Mouse (Mus musculus): ENCODE measurements at regions not wholly inside any gene's neighbourhood (a gene's known extent, or its start where the extent isn't known, plus 50 kb on each side); places are given as distances from the start of the nearest gene placed in this dataset.

- H3K27ac ChIP-seq (replicated peaks) = no peak overlapping the region
- H3K4me2 ChIP-seq (replicated peaks) = no peak overlapping the region
- peaks cover 13% of the 10 kb centered on the region for H3K4me1 ChIP-seq
- no peaks in the 10 kb centered on the region for H3K9me3 ChIP-seq (replicated peaks)
- ATAC-seq (ENCODE audit: insufficient number of reproducible peaks, low FRiP score, low TSS enrichment, low read depth) = no peak
- H3K36me3 ChIP-seq = no peaks in the 10 kb centered on the region
- WGBS = 65% methylated on average over 10 of the region's 10 CpGs
- H3K27me3 ChIP-seq = peaks cover 29% of the 10 kb centered on the region
- H3K9ac ChIP-seq = no peak overlapping the region
- H3K4me3 ChIP-seq (replicated peaks) = no peak overlapping the region
These were observed 140.1 kb downstream of the Kcnk1 start for GRCm38 (mm10) chr8:126135100-126135499.

- no peak for ATAC-seq (ENCODE audit: insufficient number of reproducible peaks, low FRiP score, low TSS enrichment, low read depth)
- Histone ChIP-seq H3K9ac (no peak overlapping the region), H3K4me1 (peaks cover 13% of the 10 kb centered on the region), H3K27me3 (peaks cover 31% of the 10 kb centered on the region), H3K4me3 (replicated peaks) (no peak overlapping the region), H3K4me2 (replicated peaks) (no peak overlapping the region), H3K27ac (replicated peaks) (no peak overlapping the region), H3K36me3 (no peaks in the 10 kb centered on the region), H3K9me3 (replicated peaks) (no peaks in the 10 kb centered on the region)
- 76% methylated on average over 3 of the region's 3 CpGs for WGBS
These were observed 140.6 kb downstream of the Kcnk1 start for GRCm38 (mm10) chr8:126135573-126135972.

GRCm38 (mm10) chr8:126136946-126137345, 142.0 kb downstream of the Kcnk1 start:
- Histone ChIP-seq H3K4me3 (replicated peaks) (no peak overlapping the region), H3K27ac (replicated peaks) (no peak overlapping the region), H3K9me3 (replicated peaks) (no peaks in the 10 kb centered on the region), H3K4me2 (replicated peaks) (no peak overlapping the region), H3K36me3 (no peaks in the 10 kb centered on the region), H3K27me3 (peaks cover 36% of the 10 kb centered on the region), H3K4me1 (peaks cover 13% of the 10 kb centered on the region), H3K9ac (no peak overlapping the region)
- WGBS = 74% methylated on average over 3 of the region's 3 CpGs
- no peak for ATAC-seq (ENCODE audit: insufficient number of reproducible peaks, low FRiP score, low TSS enrichment, low read depth)

GRCm38 (mm10) chr8:126137452-126137851, 142.5 kb downstream of the Kcnk1 start:
- H3K36me3 ChIP-seq = no peaks in the 10 kb centered on the region
- no peak overlapping the region for H3K9ac ChIP-seq
- ATAC-seq (ENCODE audit: insufficient number of reproducible peaks, low FRiP score, low TSS enrichment, low read depth) = no peak
- no peak overlapping the region for H3K4me2 ChIP-seq (replicated peaks)
- 63% methylated on average over 4 of the region's 4 CpGs for WGBS
- peaks cover 13% of the 10 kb centered on the region for H3K4me1 ChIP-seq
- H3K9me3 ChIP-seq (replicated peaks) = no peaks in the 10 kb centered on the region
- no peak overlapping the region for H3K4me3 ChIP-seq (replicated peaks)
- no peak overlapping the region for H3K27ac ChIP-seq (replicated peaks)
- H3K27me3 ChIP-seq = peaks cover 38% of the 10 kb centered on the region

GRCm38 (mm10) chr8:126138645-126139545, 143.9 kb downstream of the Kcnk1 start:
- ATAC-seq (ENCODE audit: insufficient number of reproducible peaks, low FRiP score, low TSS enrichment, low read depth) = no peak; the same call in 1 of the 2 replicates
- no peaks in the 10 kb centered on the region for H3K36me3 ChIP-seq
- H3K9ac ChIP-seq = peak overlapping the region; percentile 7; the same call in 1 of the 2 replicates
- no peak overlapping the region for H3K27ac ChIP-seq (replicated peaks)
- H3K4me1 ChIP-seq = peaks cover 13% of the 10 kb centered on the region
- no peaks in the 10 kb centered on the region for H3K9me3 ChIP-seq (replicated peaks)
- peak overlapping the region; percentile 94 for H3K4me2 ChIP-seq (replicated peaks)
- H3K27me3 ChIP-seq = peaks cover 43% of the 10 kb centered on the region
- peak overlapping the region; percentile 46 for H3K4me3 ChIP-seq (replicated peaks)
- under 1% methylated on average over 95 of the region's 95 CpGs for WGBS

- Histone ChIP-seq H3K27me3 (peaks cover 43% of the 10 kb centered on the region), H3K9ac (no peak overlapping the region), H3K9me3 (replicated peaks) (no peaks in the 10 kb centered on the region), H3K4me1 (peaks cover 13% of the 10 kb centered on the region), H3K27ac (replicated peaks) (no peak overlapping the region), H3K36me3 (no peaks in the 10 kb centered on the region), H3K4me2 (replicated peaks) (peak overlapping the region; percentile 94), H3K4me3 (replicated peaks) (peak overlapping the region; percentile 46)
- 17% methylated on average over 11 of the region's 11 CpGs for WGBS
- ATAC-seq (ENCODE audit: insufficient number of reproducible peaks, low FRiP score, low TSS enrichment, low read depth) = no peak
These were observed 144.5 kb downstream of the Kcnk1 start for GRCm38 (mm10) chr8:126139546-126139870.

GRCm38 (mm10) chr8:126140998-126141397, 146.0 kb downstream of the Kcnk1 start:
- no peak for ATAC-seq (ENCODE audit: insufficient number of reproducible peaks, low FRiP score, low TSS enrichment, low read depth)
- Histone ChIP-seq H3K9ac (no peak overlapping the region), H3K4me3 (replicated peaks) (no peak overlapping the region), H3K36me3 (no peaks in the 10 kb centered on the region), H3K27ac (replicated peaks) (no peak overlapping the region), H3K9me3 (replicated peaks) (no peaks in the 10 kb centered on the region), H3K4me2 (replicated peaks) (no peak overlapping the region), H3K27me3 (peaks cover 43% of the 10 kb centered on the region), H3K4me1 (peaks cover 13% of the 10 kb centered on the region)
- 77% methylated on average over 6 of the region's 6 CpGs for WGBS

- Histone ChIP-seq H3K27ac (replicated peaks) (no peak overlapping the region), H3K4me2 (replicated peaks) (no peak overlapping the region), H3K4me1 (no peaks in the 10 kb centered on the region), H3K36me3 (no peaks in the 10 kb centered on the region), H3K27me3 (no peaks in the 10 kb centered on the region), H3K9me3 (replicated peaks) (no peaks in the 10 kb centered on the region), H3K9ac (no peak overlapping the region), H3K4me3 (replicated peaks) (no peak overlapping the region)
- no peak for ATAC-seq (ENCODE audit: insufficient number of reproducible peaks, low FRiP score, low TSS enrichment, low read depth)
- WGBS = 72% methylated on average over 4 of the region's 4 CpGs
These were observed 146.8 kb upstream of the Slc35f3 start for GRCm38 (mm10) chr8:126151527-126151926.

GRCm38 (mm10) chr8:126153955-126154354, 144.4 kb upstream of the Slc35f3 start:
- Histone ChIP-seq H3K27me3 (no peaks in the 10 kb centered on the region), H3K36me3 (no peaks in the 10 kb centered on the region), H3K27ac (replicated peaks) (no peak overlapping the region), H3K9me3 (replicated peaks) (no peaks in the 10 kb centered on the region), H3K4me3 (replicated peaks) (no peak overlapping the region), H3K4me1 (no peaks in the 10 kb centered on the region), H3K4me2 (replicated peaks) (no peak overlapping the region), H3K9ac (no peak overlapping the region)
- 78% methylated on average over 1 of the region's 1 CpGs for WGBS
- ATAC-seq (ENCODE audit: insufficient number of reproducible peaks, low FRiP score, low TSS enrichment, low read depth) = no peak

- no peak overlapping the region for H3K9ac ChIP-seq
- no peak for ATAC-seq (ENCODE audit: insufficient number of reproducible peaks, low FRiP score, low TSS enrichment, low read depth)
- WGBS = 68% methylated on average over 8 of the region's 8 CpGs
- H3K4me1 ChIP-seq = 0 out of 2 replicates have a peak, but pooled peaks cover under 1% of the 10 kb centered on the region
- H3K36me3 ChIP-seq = no peaks in the 10 kb centered on the region
- H3K27ac ChIP-seq (replicated peaks) = no peak overlapping the region
- no peak overlapping the region for H3K4me2 ChIP-seq (replicated peaks)
- H3K27me3 ChIP-seq = no peaks in the 10 kb centered on the region
- no peak overlapping the region for H3K4me3 ChIP-seq (replicated peaks)
- H3K9me3 ChIP-seq (replicated peaks) = no peaks in the 10 kb centered on the region
These were observed 140.7 kb upstream of the Slc35f3 start for GRCm38 (mm10) chr8:126157452-126158185.

GRCm38 (mm10) chr8:126159485-126159884, 138.9 kb upstream of the Slc35f3 start:
- Histone ChIP-seq H3K4me2 (replicated peaks) (no peak overlapping the region), H3K27me3 (no peaks in the 10 kb centered on the region), H3K4me1 (0 out of 2 replicates have a peak, but pooled peaks cover 3% of the 10 kb centered on the region), H3K9ac (no peak overlapping the region), H3K4me3 (replicated peaks) (no peak overlapping the region), H3K36me3 (no peaks in the 10 kb centered on the region), H3K27ac (replicated peaks) (no peak overlapping the region), H3K9me3 (replicated peaks) (no peaks in the 10 kb centered on the region)
- no peak for ATAC-seq (ENCODE audit: insufficient number of reproducible peaks, low FRiP score, low TSS enrichment, low read depth)
- WGBS = 94% methylated on average over 4 of the region's 4 CpGs
